Mouse (Mus musculus): Measurements from ENCODE around the gene 1700014D04Rik. TPM values are rescaled to one million over a fixed set of nuclear protein-coding genes. Genes with fewer than 3 reads are reported as not detected.

1700014D04Rik gene
- polyA plus RNA-seq, 1 experiment = not detected

GRCm38 (mm10) chr13:59694008-59694407 lies 52.5 kb downstream of the 1700014D04Rik start, which contains the start of gene 4921517D22Rik:
4921517D22Rik (minus strand) TSS chr13:59694108.
- H3ac ChIP-seq (ENCODE audit: control insufficient read depth, insufficient read length) = no peak within 1 kb of the TSS
- TF ChIP-seq MAX (IDR thresholded peaks at IDR 0.05; ENCODE audit: low read depth) = no peak
- no peak within 1 kb of the TSS for H3K4me3 ChIP-seq
- peaks cover 20% of the 10 kb centered on the region for H3K27me3 ChIP-seq (ENCODE audit: control insufficient read depth, insufficient read depth, insufficient read length)
- no peak within 1 kb of the TSS for H3K4me2 ChIP-seq (ENCODE audit: low read depth)
- no peaks in the 10 kb centered on the region for H3K36me3 ChIP-seq (ENCODE audit: control insufficient read depth, insufficient read depth)
- H3K79me2 ChIP-seq (ENCODE audit: control insufficient read depth, insufficient read depth) = no peaks in the 10 kb centered on the region

GRCm38 (mm10) chr13:59691478-59691877 lies 55.1 kb downstream of the 1700014D04Rik start:
- no peaks in the 10 kb centered on the region for H3K36me3 ChIP-seq (ENCODE audit: control insufficient read depth, insufficient read depth)
- TF ChIP-seq MYOD1 (IDR thresholded peaks at IDR 0.05; ENCODE audit: control insufficient read depth in 1 of 3, insufficient read length in 2 of 3, low read depth in 2 of 3) (no peak), TCF3 (IDR thresholded peaks at IDR 0.05; ENCODE audit: insufficient read length, low read depth) (no peak), TCF12 (IDR thresholded peaks at IDR 0.05; ENCODE audit: insufficient read depth, poor library complexity, severe bottlenecking) (no peak), MYOG (IDR thresholded peaks at IDR 0.05; ENCODE audit: control insufficient read depth in 1 of 3, insufficient read depth in 1 of 3, insufficient read length in 2 of 3, low read depth in 2 of 3) (no peak), CEBPB (IDR thresholded peaks at IDR 0.05; ENCODE audit: insufficient read depth, poor library complexity, severe bottlenecking) (no peak)

More at GRCm38 (mm10) chr13:59691478-59691877, 55.1 kb downstream of the 1700014D04Rik start:
- no peaks in the 10 kb centered on the region for H3K79me2 ChIP-seq (ENCODE audit: control insufficient read depth, insufficient read depth)
- H3ac ChIP-seq (ENCODE audit: control insufficient read depth, insufficient read length) = no peak overlapping the region
- no peak overlapping the region for H3K4me2 ChIP-seq (ENCODE audit: low read depth)
- peaks cover 15% of the 10 kb centered on the region for H3K27me3 ChIP-seq (ENCODE audit: control insufficient read depth, insufficient read depth, insufficient read length)
- no peak overlapping the region for H3K4me3 ChIP-seq

Other genes starting within 250 kb of the 1700014D04Rik start
- 10.1 TPM for gene Agtpbp1, start 161.5 kb downstream of the 1700014D04Rik start, polyA plus RNA-seq (2012; fragmentation: generic; extraction: Trizol)
- gene Naa35, start 161.5 kb downstream of the 1700014D04Rik start, polyA plus RNA-seq (2012; fragmentation: generic; extraction: Trizol) = 32.3 TPM
- gene Golm1, start 70.9 kb downstream of the 1700014D04Rik start, polyA plus RNA-seq (2012; fragmentation: generic; extraction: Trizol) = 4.8 TPM
- gene 4921517D22Rik, start 52.6 kb downstream of the 1700014D04Rik start, polyA plus RNA-seq (2012; fragmentation: generic; extraction: Trizol) = not detected
- not detected for gene Spata31d1a, start 36.4 kb downstream of the 1700014D04Rik start, polyA plus RNA-seq (2012; fragmentation: generic; extraction: Trizol)
- not detected for gene Spata31d1b, start 34.5 kb downstream of the 1700014D04Rik start, polyA plus RNA-seq (2012; fragmentation: generic; extraction: Trizol)
- not detected for gene Spata31d1d, start 15.0 kb downstream of the 1700014D04Rik start, polyA plus RNA-seq (2012; fragmentation: generic; extraction: Trizol)
- gene Isca1, start 23.1 kb upstream of the 1700014D04Rik start, polyA plus RNA-seq (2012; fragmentation: generic; extraction: Trizol) = 58.8 TPM
- gene Gm49354, start 35.5 kb upstream of the 1700014D04Rik start, polyA plus RNA-seq (2012; fragmentation: generic; extraction: Trizol) = not detected
- 17.8 TPM for gene Tut7, start 76.4 kb upstream of the 1700014D04Rik start, polyA plus RNA-seq (2012; fragmentation: generic; extraction: Trizol)